Mouse (Mus musculus): ENCODE results near the gene Snd1.

Snd1 gene

GRCm38 (mm10) chr6:28833380-28833822 lies 358.5 kb downstream of the Snd1 start:
- no peak for DNase-seq (ENCODE audit: low spot score in 2 of 2)

GRCm38 (mm10) chr6:28834046-28834445 lies 359.1 kb downstream of the Snd1 start:
- DNase-seq (ENCODE audit: low spot score in 2 of 2): no peak

- DNase-seq (ENCODE audit: low spot score in 2 of 2): no peak
These were observed 361.7 kb downstream of the Snd1 start for GRCm38 (mm10) chr6:28836600-28836999.

GRCm38 (mm10) chr6:28841569-28841968 lies 366.6 kb downstream of the Snd1 start:
- no peak for DNase-seq (ENCODE audit: low spot score in 2 of 2)

- no peak for DNase-seq (ENCODE audit: low spot score in 2 of 2)
These were observed 367.7 kb downstream of the Snd1 start for GRCm38 (mm10) chr6:28842375-28843276.

- no peak for DNase-seq (ENCODE audit: low spot score in 2 of 2)
These were observed 370.7 kb downstream of the Snd1 start for GRCm38 (mm10) chr6:28845610-28846009.

- no peak for DNase-seq (ENCODE audit: low spot score in 2 of 2)
These were observed 372.7 kb downstream of the Snd1 start for GRCm38 (mm10) chr6:28847616-28848015.

GRCm38 (mm10) chr6:28848285-28848794 lies 373.4 kb downstream of the Snd1 start:
- no peak for DNase-seq (ENCODE audit: low spot score in 2 of 2)

- DNase-seq (ENCODE audit: low spot score in 2 of 2): no peak
These were observed 374.0 kb downstream of the Snd1 start for GRCm38 (mm10) chr6:28848891-28849290.

GRCm38 (mm10) chr6:28849317-28849716 lies 374.4 kb downstream of the Snd1 start:
- no peak for DNase-seq (ENCODE audit: low spot score in 2 of 2)

GRCm38 (mm10) chr6:28850326-28850900 lies 375.5 kb downstream of the Snd1 start:
- no peak for DNase-seq (ENCODE audit: low spot score in 2 of 2)

- no peak for DNase-seq (ENCODE audit: low spot score in 2 of 2)
These were observed 377.4 kb downstream of the Snd1 start for GRCm38 (mm10) chr6:28852342-28852741.

GRCm38 (mm10) chr6:28853164-28853563 lies 378.2 kb downstream of the Snd1 start:
- no peak for DNase-seq (ENCODE audit: low spot score in 2 of 2)

GRCm38 (mm10) chr6:28853654-28854053 lies 378.7 kb downstream of the Snd1 start:
- DNase-seq (ENCODE audit: low spot score in 2 of 2): no peak

GRCm38 (mm10) chr6:28854598-28854997 lies 379.7 kb downstream of the Snd1 start:
- no peak for DNase-seq (ENCODE audit: low spot score in 2 of 2)

- DNase-seq (ENCODE audit: low spot score in 2 of 2): no peak
These were observed 380.5 kb downstream of the Snd1 start for GRCm38 (mm10) chr6:28855442-28855841.

- DNase-seq (ENCODE audit: low spot score in 2 of 2): no peak
These were observed 381.9 kb downstream of the Snd1 start for GRCm38 (mm10) chr6:28856789-28857188.

GRCm38 (mm10) chr6:28857198-28858180 lies 382.6 kb downstream of the Snd1 start:
- DNase-seq (ENCODE audit: low spot score in 2 of 2): no peak

GRCm38 (mm10) chr6:28859094-28859493 lies 384.2 kb downstream of the Snd1 start:
- DNase-seq (ENCODE audit: low spot score in 2 of 2): no peak

- DNase-seq (ENCODE audit: low spot score in 2 of 2): no peak
These were observed 385.5 kb downstream of the Snd1 start for GRCm38 (mm10) chr6:28860450-28860849.

- DNase-seq (ENCODE audit: low spot score in 2 of 2): no peak
These were observed 386.0 kb downstream of the Snd1 start for GRCm38 (mm10) chr6:28860922-28861321.

GRCm38 (mm10) chr6:28862304-28862703 lies 387.4 kb downstream of the Snd1 start:
- DNase-seq (ENCODE audit: low spot score in 2 of 2): no peak
